Mouse (Mus musculus): ENCODE data around the gene Sart1.

GRCm38 (mm10) chr19:5372724-5373123, 15.8 kb downstream of the Sart1 start:
- TF ChIP-seq CTCF (IDR thresholded peaks at IDR 0.05; ENCODE audit: borderline replicate concordance, control insufficient read depth, extremely low read depth, insufficient read depth, low read length, poor library complexity) (no peak), POLR2A (IDR thresholded peaks at IDR 0.05; ENCODE audit: control insufficient read depth, extremely low read depth, insufficient read depth, low read length, poor library complexity) (no peak)
